Mouse (Mus musculus) small intestine, adult 2 months (tissue): ENCODE data around the gene Stac. TPM values are rescaled to one million over a fixed set of nuclear protein-coding genes. Genes with fewer than 3 reads are reported as not detected.

Experiments
- H3K27ac ChIP-seq: fragments of 200-500 bp; 2 replicates; pipeline ENCODE4 v1.5.1; 2012; ENCODE audit warnings: low read depth, low read length, control low read depth, inconsistent platforms; ENCODE audit not compliant: insufficient read depth
- H3K27me3 ChIP-seq: fragments of 200-500 bp; 2 replicates; pipeline ENCODE4 v1.6.1; 2012; ENCODE audit warnings: mild to moderate bottlenecking, moderate library complexity, low read length, inconsistent platforms; ENCODE audit not compliant: control insufficient read depth, insufficient read depth
- H3K36me3 ChIP-seq: fragments of 200-500 bp; 2 replicates; pipeline ENCODE4 v1.6.1; 2012; ENCODE audit warnings: mild to moderate bottlenecking, low read length, control low read depth, inconsistent platforms; ENCODE audit not compliant: control insufficient read depth, insufficient read depth
- H3K4me1 ChIP-seq: fragments of 200-500 bp; 2 replicates; pipeline ENCODE4 v1.6.1; 2012; ENCODE audit warnings: low read length, inconsistent platforms, mixed read lengths; ENCODE audit not compliant: control insufficient read depth, insufficient read depth, insufficient read length
- H3K4me3 ChIP-seq: fragments of 200-500 bp; 2 replicates; pipeline ENCODE4 v1.5.1; 2012; ENCODE audit warnings: low read depth, mild to moderate bottlenecking, control low read depth, inconsistent platforms, low read length, moderate library complexity
- CTCF ChIP-seq: fragments of 200-500 bp; IDR thresholded peaks from 2 replicates; pipeline ENCODE4 v1.5.1; 2012; ENCODE audit warnings: low read depth, mild to moderate bottlenecking, control low read depth, inconsistent platforms, low read length, moderate library complexity, mixed read lengths; ENCODE audit not compliant: insufficient replicate concordance, insufficient read length; ENCODE audit errors: extremely low read depth
- POLR2A ChIP-seq: fragments of 200-500 bp; IDR thresholded peaks from 2 replicates; pipeline ENCODE4 v1.6.1; 2012; ENCODE audit warnings: low read depth, mild to moderate bottlenecking, control low read depth, inconsistent platforms, low read length, moderate library complexity
- WGBS: fragments of 180-500 bp; shearing (Covaris S2); methylation state at CpG from one replicate; pipeline ENCODE4 v1.1.7; 2018; 5-methylcytosine and 5-hydroxymethylcytosine counted together
- polyA plus RNA-seq: library from polyadenylated mRNA; depleted of rRNA; stranded (reverse); fragments of >200 nt; gene quantifications from 2 replicates; pipeline ENCODE4 v1.2.3, GENCODE M21; 2012

The Stac gene
- polyA plus RNA-seq, 1 experiment: 0.82 TPM

- 22% methylated on average over 6 of the region's 6 CpGs for WGBS
- TF ChIP-seq POLR2A (no peak), CTCF (no peak)
These were observed 81.4 kb downstream of the Stac start for GRCm38 (mm10) chr9:111608762-111609161.

GRCm38 (mm10) chr9:111606603-111607002 lies 83.5 kb downstream of the Stac start:
- Histone ChIP-seq H3K36me3 (no peaks in the 10 kb centered on the region), H3K27ac (no peak overlapping the region), H3K27me3 (no peaks in the 10 kb centered on the region), H3K4me1 (peaks cover 5% of the 10 kb centered on the region; the same call in 1 of the 2 replicates), H3K4me3 (no peak overlapping the region)
- WGBS: 93% methylated on average over 8 of the region's 8 CpGs
- TF ChIP-seq CTCF: no peak
- TF ChIP-seq POLR2A: no peak

More at GRCm38 (mm10) chr9:111608762-111609161, 81.4 kb downstream of the Stac start:
- Histone ChIP-seq H3K27me3 (no peaks in the 10 kb centered on the region), H3K4me3 (no peak overlapping the region), H3K27ac (no peak overlapping the region), H3K36me3 (no peaks in the 10 kb centered on the region), H3K4me1 (peaks cover 5% of the 10 kb centered on the region; the same call in 1 of the 2 replicates)

- no peaks in the 10 kb centered on the region for H3K36me3 ChIP-seq
- WGBS: 76% methylated on average over 2 of the region's 2 CpGs
- no peak overlapping the region for H3K4me3 ChIP-seq
- no peaks in the 10 kb centered on the region for H3K4me1 ChIP-seq
- TF ChIP-seq CTCF: no peak
- TF ChIP-seq POLR2A: no peak
- no peak overlapping the region for H3K27ac ChIP-seq
- no peaks in the 10 kb centered on the region for H3K27me3 ChIP-seq
These were observed 102.6 kb downstream of the Stac start for GRCm38 (mm10) chr9:111587527-111587926.

- TF ChIP-seq CTCF: no peak
- no peak for TF ChIP-seq POLR2A
- no peaks in the 10 kb centered on the region for H3K4me1 ChIP-seq
These were observed 111.4 kb downstream of the Stac start for GRCm38 (mm10) chr9:111578784-111579183.

GRCm38 (mm10) chr9:111577453-111577852 lies 112.7 kb downstream of the Stac start:
- H3K27ac ChIP-seq: no peak overlapping the region

More at GRCm38 (mm10) chr9:111578784-111579183, 111.4 kb downstream of the Stac start:
- Histone ChIP-seq H3K27ac (no peak overlapping the region), H3K36me3 (no peaks in the 10 kb centered on the region), H3K4me3 (no peak overlapping the region), H3K27me3 (no peaks in the 10 kb centered on the region)
- WGBS: 80% methylated on average over 9 of the region's 9 CpGs

GRCm38 (mm10) chr9:111575889-111576288 lies 114.3 kb downstream of the Stac start:
- no peak overlapping the region for H3K27ac ChIP-seq
- 54% methylated on average over 4 of the region's 4 CpGs for WGBS
- H3K36me3 ChIP-seq: no peaks in the 10 kb centered on the region
- TF ChIP-seq POLR2A: no peak
- TF ChIP-seq CTCF: no peak
- no peaks in the 10 kb centered on the region for H3K4me1 ChIP-seq
- H3K27me3 ChIP-seq: no peaks in the 10 kb centered on the region
- H3K4me3 ChIP-seq: no peak overlapping the region

More at GRCm38 (mm10) chr9:111577453-111577852, 112.7 kb downstream of the Stac start:
- no peak for TF ChIP-seq CTCF
- TF ChIP-seq POLR2A: no peak
- H3K36me3 ChIP-seq: no peaks in the 10 kb centered on the region
- WGBS: 83% methylated on average over 6 of the region's 6 CpGs
- no peaks in the 10 kb centered on the region for H3K4me1 ChIP-seq
- H3K27me3 ChIP-seq: no peaks in the 10 kb centered on the region
- no peak overlapping the region for H3K4me3 ChIP-seq

GRCm38 (mm10) chr9:111573836-111574235 lies 116.3 kb downstream of the Stac start:
- Histone ChIP-seq H3K36me3 (no peaks in the 10 kb centered on the region), H3K27ac (no peak overlapping the region), H3K27me3 (no peaks in the 10 kb centered on the region), H3K4me3 (no peak overlapping the region), H3K4me1 (no peaks in the 10 kb centered on the region)
- no peak for TF ChIP-seq POLR2A
- TF ChIP-seq CTCF: no peak
- WGBS: 89% methylated on average over 5 of the region's 5 CpGs

- no peaks in the 10 kb centered on the region for H3K36me3 ChIP-seq
- no peak for TF ChIP-seq POLR2A
- TF ChIP-seq CTCF: no peak
- H3K27me3 ChIP-seq: no peaks in the 10 kb centered on the region
- no peaks in the 10 kb centered on the region for H3K4me1 ChIP-seq
- no peak overlapping the region for H3K4me3 ChIP-seq
- WGBS: 80% methylated on average over 5 of the region's 5 CpGs
- H3K27ac ChIP-seq: no peak overlapping the region
These were observed 118.5 kb downstream of the Stac start for GRCm38 (mm10) chr9:111571619-111572018.
